Mouse (Mus musculus): ENCODE measurements around the gene Adrb1. TPM values are rescaled to one million over a fixed set of nuclear protein-coding genes. Genes with fewer than 3 reads are reported as not detected.

Gene Adrb1
- total and polyA plus RNA-seq, 2 experiments from 2014 or later, result 2.0 to 7.6 TPM

- H3K4me1 ChIP-seq (ENCODE audit: insufficient read depth, low read length), result 0 out of 2 replicates have a peak, but pooled peaks cover 4% of the 10 kb centered on the region
- ATAC-seq (ENCODE audit: low FRiP score), result no peak
- no peak overlapping the region for H3K4me2 ChIP-seq (ENCODE audit: low read depth, low read length, poor library complexity, severe bottlenecking)
- H3K9ac ChIP-seq (replicated peaks; ENCODE audit: low read length, poor library complexity, severe bottlenecking), result no peak overlapping the region
- H3K27ac ChIP-seq (ENCODE audit: low read depth, low read length), result no peak overlapping the region
- no peak for DNase-seq (ENCODE audit: low spot score)
- no peaks in the 10 kb centered on the region for H3K9me3 ChIP-seq (ENCODE audit: low read length)
- H3K4me3 ChIP-seq (ENCODE audit: low read depth, low read length), result no peak overlapping the region
- H3K36me3 ChIP-seq (ENCODE audit: insufficient read depth, low read length), result no peaks in the 10 kb centered on the region
- H3K27me3 ChIP-seq (ENCODE audit: insufficient read depth, low read length), result no peaks in the 10 kb centered on the region
- 88% methylated on average over 10 of the region's 10 CpGs for WGBS
- no peak for TF ChIP-seq CTCF (IDR thresholded peaks at IDR 0.05)
Observed at GRCm38 (mm10) chr19:56700848-56701247, 21.2 kb upstream of the Adrb1 start.

- Histone ChIP-seq H3K4me2 (ENCODE audit: low read depth, low read length, poor library complexity, severe bottlenecking) (no peak overlapping the region), H3K9ac (replicated peaks; ENCODE audit: low read length, poor library complexity, severe bottlenecking) (no peak overlapping the region), H3K9me3 (ENCODE audit: low read length) (no peaks in the 10 kb centered on the region), H3K27ac (ENCODE audit: low read depth, low read length) (no peak overlapping the region), H3K4me3 (ENCODE audit: low read depth, low read length) (no peak overlapping the region), H3K27me3 (ENCODE audit: insufficient read depth, low read length) (no peaks in the 10 kb centered on the region), H3K4me1 (ENCODE audit: insufficient read depth, low read length) (0 out of 2 replicates have a peak, but pooled peaks cover 4% of the 10 kb centered on the region), H3K36me3 (ENCODE audit: insufficient read depth, low read length) (no peaks in the 10 kb centered on the region)
- ATAC-seq (ENCODE audit: low FRiP score), result no peak
- DNase-seq (ENCODE audit: low spot score), result peak; percentile 52
- no peak for TF ChIP-seq CTCF (IDR thresholded peaks at IDR 0.05)
- WGBS, result 55% methylated on average over 8 of the region's 8 CpGs
Observed at GRCm38 (mm10) chr19:56701404-56702033, 20.5 kb upstream of the Adrb1 start.

DNA sequence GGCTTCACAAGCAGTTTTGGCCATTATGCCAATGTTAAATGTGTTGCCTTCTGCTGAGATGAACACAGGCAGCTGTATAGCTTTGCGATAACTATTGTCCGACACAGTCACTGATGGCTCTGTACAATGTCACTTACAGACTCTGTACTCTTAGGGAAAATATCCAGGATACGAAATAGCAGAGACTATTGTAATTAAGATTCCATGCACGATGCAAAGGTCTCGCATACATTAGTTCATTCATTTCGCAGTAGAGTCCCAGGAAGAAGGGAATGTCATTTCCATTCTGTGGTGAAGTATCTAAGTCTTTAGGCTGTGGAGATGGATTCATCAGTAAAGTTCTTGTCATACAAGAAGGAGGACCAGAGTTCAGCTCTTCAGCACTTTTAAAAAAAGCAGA lies 20.0 kb upstream of the Adrb1 start:
- Histone ChIP-seq H3K9ac (replicated peaks; ENCODE audit: low read length, poor library complexity, severe bottlenecking) (no peak overlapping the region), H3K27me3 (ENCODE audit: insufficient read depth, low read length) (no peaks in the 10 kb centered on the region), H3K4me2 (ENCODE audit: low read depth, low read length, poor library complexity, severe bottlenecking) (no peak overlapping the region), H3K4me1 (ENCODE audit: insufficient read depth, low read length) (0 out of 2 replicates have a peak, but pooled peaks cover 4% of the 10 kb centered on the region), H3K36me3 (ENCODE audit: insufficient read depth, low read length) (no peaks in the 10 kb centered on the region), H3K27ac (ENCODE audit: low read depth, low read length) (no peak overlapping the region), H3K9me3 (ENCODE audit: low read length) (no peaks in the 10 kb centered on the region), H3K4me3 (ENCODE audit: low read depth, low read length) (no peak overlapping the region)
- DNase-seq (ENCODE audit: low spot score), result no peak
- TF ChIP-seq CTCF (IDR thresholded peaks at IDR 0.05), result no peak
- 54% methylated on average over 6 of the region's 6 CpGs for WGBS
- no peak for ATAC-seq (ENCODE audit: low FRiP score)

GRCm38 (mm10) chr19:56703238-56704097 lies 18.5 kb upstream of the Adrb1 start:
- WGBS, result 78% methylated on average over 12 of the region's 12 CpGs
- DNase-seq (ENCODE audit: low spot score) (no peak), ATAC-seq (ENCODE audit: low FRiP score) (no peak)
- Histone ChIP-seq H3K4me2 (ENCODE audit: low read depth, low read length, poor library complexity, severe bottlenecking) (no peak overlapping the region), H3K27ac (ENCODE audit: low read depth, low read length) (no peak overlapping the region), H3K4me3 (ENCODE audit: low read depth, low read length) (no peak overlapping the region), H3K4me1 (ENCODE audit: insufficient read depth, low read length) (0 out of 2 replicates have a peak, but pooled peaks cover 4% of the 10 kb centered on the region), H3K9ac (replicated peaks; ENCODE audit: low read length, poor library complexity, severe bottlenecking) (no peak overlapping the region), H3K36me3 (ENCODE audit: insufficient read depth, low read length) (no peaks in the 10 kb centered on the region), H3K9me3 (ENCODE audit: low read length) (no peaks in the 10 kb centered on the region), H3K27me3 (ENCODE audit: insufficient read depth, low read length) (no peaks in the 10 kb centered on the region)
- no peak for TF ChIP-seq CTCF (IDR thresholded peaks at IDR 0.05)

DNA sequence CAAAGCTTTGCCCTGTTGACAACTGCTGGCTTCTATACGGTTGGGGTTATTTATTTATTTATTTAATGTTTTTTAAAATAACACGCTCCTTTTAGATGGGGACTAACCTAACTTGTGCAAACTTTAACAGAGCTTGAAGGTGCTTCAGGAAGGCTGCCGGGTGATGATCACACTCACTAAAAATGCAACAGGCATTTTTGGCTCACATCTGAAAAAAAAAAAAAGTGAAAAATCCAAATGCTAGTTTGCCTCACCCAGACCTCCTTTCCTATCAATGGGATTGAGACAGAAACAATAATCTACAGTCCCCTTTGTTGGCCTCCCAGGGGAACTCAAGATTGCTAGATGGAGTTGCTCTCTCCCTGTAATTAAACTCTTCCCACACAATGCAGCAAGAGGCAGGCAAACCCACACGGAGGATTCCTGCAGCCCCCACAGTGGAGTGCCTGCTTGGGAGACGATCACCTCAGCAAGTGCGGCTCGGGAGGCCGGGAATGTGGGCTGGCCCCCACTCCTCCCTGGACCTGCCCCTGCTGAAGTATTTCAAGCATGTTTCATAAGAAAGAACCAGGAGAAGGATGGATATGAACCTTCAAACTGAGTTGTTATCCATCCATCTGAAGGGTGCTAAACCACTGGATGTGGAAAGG lies 16.8 kb upstream of the Adrb1 start:
- Histone ChIP-seq H3K4me2 (ENCODE audit: low read depth, low read length, poor library complexity, severe bottlenecking) (no peak overlapping the region), H3K27ac (ENCODE audit: low read depth, low read length) (no peak overlapping the region), H3K4me1 (ENCODE audit: insufficient read depth, low read length) (0 out of 2 replicates have a peak, but pooled peaks cover 4% of the 10 kb centered on the region), H3K4me3 (ENCODE audit: low read depth, low read length) (no peak overlapping the region), H3K9me3 (ENCODE audit: low read length) (no peaks in the 10 kb centered on the region), H3K9ac (replicated peaks; ENCODE audit: low read length, poor library complexity, severe bottlenecking) (no peak overlapping the region), H3K36me3 (ENCODE audit: insufficient read depth, low read length) (no peaks in the 10 kb centered on the region), H3K27me3 (ENCODE audit: insufficient read depth, low read length) (no peaks in the 10 kb centered on the region)
- DNase-seq (ENCODE audit: low spot score) (no peak), ATAC-seq (ENCODE audit: low FRiP score) (no peak)
- 40% methylated on average over 8 of the region's 8 CpGs for WGBS
- no peak for TF ChIP-seq CTCF (IDR thresholded peaks at IDR 0.05)

Measured in midbrain, postnatal 0 days (tissue).